Mouse (Mus musculus): ENCODE results near the gene Il18r1. TPM values are rescaled to one million over a fixed set of nuclear protein-coding genes. Genes with fewer than 3 reads are reported as not detected.

Il18r1 gene
- polyA plus RNA-seq, 1 experiment from 2014 or later, result 0.62 TPM

- no peak overlapping the region for H3K4me2 ChIP-seq (ENCODE audit: low read depth, low read length)
- no peaks in the 10 kb centered on the region for H3K4me1 ChIP-seq (ENCODE audit: insufficient read depth)
- H3K9ac ChIP-seq (replicated peaks), result no peak overlapping the region
- no peak overlapping the region for H3K4me3 ChIP-seq (ENCODE audit: low read depth, low read length)
- H3K36me3 ChIP-seq (replicated peaks; ENCODE audit: insufficient read depth, low read length), result no peaks in the 10 kb centered on the region
- H3K9me3 ChIP-seq (ENCODE audit: low read length), result no peaks in the 10 kb centered on the region
- TF ChIP-seq EP300 (IDR thresholded peaks at IDR 0.05; ENCODE audit: low read depth) (no peak), CTCF (IDR thresholded peaks at IDR 0.05; ENCODE audit: low read depth) (no peak)
- ATAC-seq (no peak), DNase-seq (no peak)
- WGBS (ENCODE audit: insufficient replicate concordance), result 71% methylated on average over 5 of the region's 5 CpGs
- no peak overlapping the region for H3K27ac ChIP-seq (ENCODE audit: low read depth)
- no peaks in the 10 kb centered on the region for H3K27me3 ChIP-seq (ENCODE audit: insufficient read depth, low read length)
These were observed 58.8 kb downstream of the Il18r1 start for GRCm38 (mm10) chr1:40523971-40524722.

DNA sequence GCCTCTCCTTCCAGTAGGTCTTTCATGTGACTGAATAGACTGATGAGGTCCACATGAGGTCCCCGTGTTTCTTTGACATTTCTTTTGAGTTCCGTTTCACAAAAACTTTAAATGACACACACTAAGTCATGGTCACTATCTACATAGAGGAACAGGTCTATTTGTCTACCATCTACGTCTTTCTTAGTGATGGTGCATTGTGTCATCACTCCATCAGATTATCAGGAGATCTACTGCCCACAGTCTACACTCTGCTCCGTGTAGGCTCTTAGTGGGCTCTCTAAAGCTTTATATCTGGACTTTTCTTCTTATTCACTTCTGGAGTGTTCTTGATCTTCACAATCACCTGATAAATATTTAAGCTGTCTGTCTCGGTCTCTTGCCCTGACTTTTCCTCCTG, 63.9 kb downstream of the Il18r1 start:
- H3K9me3 ChIP-seq (ENCODE audit: low read length), result no peaks in the 10 kb centered on the region
- TF ChIP-seq EP300 (IDR thresholded peaks at IDR 0.05; ENCODE audit: low read depth), result no peak
- TF ChIP-seq CTCF (IDR thresholded peaks at IDR 0.05; ENCODE audit: low read depth), result no peak
- H3K4me2 ChIP-seq (ENCODE audit: low read depth, low read length), result no peak overlapping the region
- no peak overlapping the region for H3K27ac ChIP-seq (ENCODE audit: low read depth)
- DNase-seq (no peak), ATAC-seq (no peak)
- H3K9ac ChIP-seq (replicated peaks), result no peak overlapping the region
- no peaks in the 10 kb centered on the region for H3K27me3 ChIP-seq (ENCODE audit: insufficient read depth, low read length)
- 78% methylated on average over 5 of the region's 5 CpGs for WGBS (ENCODE audit: insufficient replicate concordance)
- H3K4me1 ChIP-seq (ENCODE audit: insufficient read depth), result no peaks in the 10 kb centered on the region
- no peak overlapping the region for H3K4me3 ChIP-seq (ENCODE audit: low read depth, low read length)
- no peaks in the 10 kb centered on the region for H3K36me3 ChIP-seq (replicated peaks; ENCODE audit: insufficient read depth, low read length)

DNA sequence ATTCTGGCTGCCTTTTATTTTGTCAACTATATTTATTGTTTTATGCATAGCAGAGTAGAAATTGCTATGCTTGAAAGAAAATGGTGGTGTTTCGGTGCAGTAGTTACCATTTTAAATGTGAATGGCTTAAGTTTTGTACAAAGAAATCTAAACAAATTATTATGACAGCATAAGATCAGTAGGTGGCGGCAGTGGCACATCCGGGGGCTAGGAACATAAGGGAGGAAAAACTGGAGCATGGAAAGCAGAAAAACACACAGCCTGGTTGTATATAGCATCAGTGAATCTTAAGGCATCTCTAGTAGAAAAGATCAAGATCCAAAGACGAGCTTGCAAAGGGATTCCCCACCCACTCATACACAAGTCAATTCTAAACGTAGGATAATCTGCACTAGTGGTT, 72.2 kb downstream of the Il18r1 start:
- no peaks in the 10 kb centered on the region for H3K27me3 ChIP-seq (ENCODE audit: insufficient read depth, low read length)
- no peaks in the 10 kb centered on the region for H3K36me3 ChIP-seq (replicated peaks; ENCODE audit: insufficient read depth, low read length)
- no peak for DNase-seq
- H3K27ac ChIP-seq (ENCODE audit: low read depth), result no peak overlapping the region
- H3K4me3 ChIP-seq (ENCODE audit: low read depth, low read length), result no peak overlapping the region
- no peak for ATAC-seq
- H3K4me2 ChIP-seq (ENCODE audit: low read depth, low read length), result no peak overlapping the region
- TF ChIP-seq CTCF (IDR thresholded peaks at IDR 0.05; ENCODE audit: low read depth), result no peak; the same call in 1 of the 2 replicates
- H3K4me1 ChIP-seq (ENCODE audit: insufficient read depth), result no peaks in the 10 kb centered on the region
- WGBS (ENCODE audit: insufficient replicate concordance), result 72% methylated on average over 5 of the region's 5 CpGs
- no peaks in the 10 kb centered on the region for H3K9me3 ChIP-seq (ENCODE audit: low read length)
- no peak overlapping the region for H3K9ac ChIP-seq (replicated peaks)

GRCm38 (mm10) chr1:40544650-40545049, 79.3 kb downstream of the Il18r1 start:
- no peaks in the 10 kb centered on the region for H3K9me3 ChIP-seq (ENCODE audit: low read length)
- H3K4me3 ChIP-seq (ENCODE audit: low read depth, low read length), result no peak overlapping the region
- WGBS (ENCODE audit: insufficient replicate concordance), result 1% methylated on average over 2 of the region's 2 CpGs
- ATAC-seq (no peak), DNase-seq (peak; percentile 62)
- no peak overlapping the region for H3K4me2 ChIP-seq (ENCODE audit: low read depth, low read length)
- no peaks in the 10 kb centered on the region for H3K36me3 ChIP-seq (replicated peaks; ENCODE audit: insufficient read depth, low read length)
- H3K27ac ChIP-seq (ENCODE audit: low read depth), result no peak overlapping the region
- H3K9ac ChIP-seq (replicated peaks), result no peak overlapping the region
- H3K27me3 ChIP-seq (ENCODE audit: insufficient read depth, low read length), result no peaks in the 10 kb centered on the region
- no peaks in the 10 kb centered on the region for H3K4me1 ChIP-seq (ENCODE audit: insufficient read depth)
- no peak for TF ChIP-seq EP300 (IDR thresholded peaks at IDR 0.05; ENCODE audit: low read depth)
- TF ChIP-seq CTCF (IDR thresholded peaks at IDR 0.05; ENCODE audit: low read depth), result peak; percentile 79

DNA sequence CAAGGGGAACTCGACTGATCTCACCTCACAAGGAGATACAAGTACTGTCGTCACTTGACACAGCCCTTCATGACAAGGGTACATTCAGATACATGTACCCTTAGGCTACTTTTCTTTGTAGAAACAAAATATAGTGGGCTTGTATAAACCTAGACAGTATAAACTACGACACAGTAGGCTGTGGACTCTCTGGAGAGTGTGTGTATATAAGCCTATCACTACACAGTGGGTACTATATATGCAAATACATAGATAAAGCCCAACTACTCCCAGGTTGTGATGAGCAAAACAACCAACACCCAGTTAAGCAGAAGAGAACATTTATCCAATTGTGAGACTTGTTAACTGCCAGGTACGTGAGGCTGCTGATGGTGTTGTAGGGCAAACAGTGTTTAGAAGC, 81.3 kb downstream of the Il18r1 start:
- Histone ChIP-seq H3K27ac (ENCODE audit: low read depth) (no peak overlapping the region), H3K36me3 (replicated peaks; ENCODE audit: insufficient read depth, low read length) (no peaks in the 10 kb centered on the region), H3K9me3 (ENCODE audit: low read length) (no peaks in the 10 kb centered on the region), H3K4me3 (ENCODE audit: low read depth, low read length) (no peak overlapping the region), H3K27me3 (ENCODE audit: insufficient read depth, low read length) (no peaks in the 10 kb centered on the region), H3K4me1 (ENCODE audit: insufficient read depth) (no peaks in the 10 kb centered on the region), H3K9ac (replicated peaks) (no peak overlapping the region), H3K4me2 (ENCODE audit: low read depth, low read length) (no peak overlapping the region)
- TF ChIP-seq CTCF (IDR thresholded peaks at IDR 0.05; ENCODE audit: low read depth) (no peak), EP300 (IDR thresholded peaks at IDR 0.05; ENCODE audit: low read depth) (no peak)
- no peak for ATAC-seq
- WGBS (ENCODE audit: insufficient replicate concordance), result 61% methylated on average over 4 of the region's 4 CpGs
- no peak for DNase-seq

GRCm38 (mm10) chr1:40547064-40547572, 81.8 kb downstream of the Il18r1 start:
- WGBS (ENCODE audit: insufficient replicate concordance), result 80% methylated on average over 11 of the region's 11 CpGs
- no peaks in the 10 kb centered on the region for H3K27me3 ChIP-seq (ENCODE audit: insufficient read depth, low read length)
- TF ChIP-seq EP300 (IDR thresholded peaks at IDR 0.05; ENCODE audit: low read depth) (no peak), CTCF (IDR thresholded peaks at IDR 0.05; ENCODE audit: low read depth) (no peak)
- no peaks in the 10 kb centered on the region for H3K36me3 ChIP-seq (replicated peaks; ENCODE audit: insufficient read depth, low read length)
- DNase-seq, result no peak
- no peak overlapping the region for H3K27ac ChIP-seq (ENCODE audit: low read depth)
- no peak overlapping the region for H3K9ac ChIP-seq (replicated peaks)
- H3K4me2 ChIP-seq (ENCODE audit: low read depth, low read length), result no peak overlapping the region
- H3K9me3 ChIP-seq (ENCODE audit: low read length), result no peaks in the 10 kb centered on the region
- no peaks in the 10 kb centered on the region for H3K4me1 ChIP-seq (ENCODE audit: insufficient read depth)
- no peak overlapping the region for H3K4me3 ChIP-seq (ENCODE audit: low read depth, low read length)
- ATAC-seq, result no peak
